Mouse (Mus musculus) right cerebral cortex, adult 18-20 months (tissue): ENCODE results near the gene Spns1.

Experiments used
- DNase-seq: peaks from one replicate; pipeline ENCODE4 v3.0.0; 2022; ENCODE audit warnings: mixed read lengths

The Spns1 gene

DNA sequence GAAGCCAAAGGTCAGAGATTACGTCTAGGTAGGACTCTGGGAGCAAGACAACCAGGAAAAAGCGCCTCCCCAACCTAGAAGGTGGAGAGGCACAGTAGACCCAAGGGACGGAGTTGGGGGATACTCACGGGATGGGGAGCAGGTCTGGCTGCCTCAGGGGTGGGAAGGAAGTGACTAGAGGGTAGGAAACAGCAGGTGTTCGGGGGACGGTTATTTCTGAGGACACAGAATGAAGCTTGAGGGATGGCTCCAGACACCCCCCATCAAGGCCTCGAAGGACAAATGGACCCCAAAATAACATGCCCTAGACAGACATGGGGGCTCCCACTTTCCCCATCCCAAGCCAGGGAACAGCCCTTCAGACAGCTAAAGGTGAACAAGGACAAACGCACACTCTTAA, 8.9 kb downstream of the Spns1 start:
- DNase-seq = no peak

DNA sequence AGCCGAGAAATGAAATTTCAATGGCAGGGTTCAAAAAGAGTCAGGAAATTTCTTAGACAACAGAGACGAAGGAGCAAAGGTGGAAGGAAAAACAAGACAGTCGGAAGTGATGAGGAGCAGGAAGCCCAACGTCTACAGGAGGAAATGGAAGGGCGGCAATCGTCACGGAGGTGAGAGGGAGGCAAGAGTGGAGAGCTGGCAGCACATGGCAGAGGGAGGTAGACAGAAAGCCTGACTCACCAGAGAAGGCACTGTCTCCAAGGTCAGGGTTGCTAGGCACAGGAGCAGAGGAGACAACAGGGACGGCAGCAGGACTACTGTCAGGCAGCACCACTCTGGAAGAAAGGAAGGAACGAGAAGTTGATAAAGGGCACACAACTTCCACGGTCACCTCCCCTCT, 9.6 kb downstream of the Spns1 start:
- DNase-seq = no peak

DNA sequence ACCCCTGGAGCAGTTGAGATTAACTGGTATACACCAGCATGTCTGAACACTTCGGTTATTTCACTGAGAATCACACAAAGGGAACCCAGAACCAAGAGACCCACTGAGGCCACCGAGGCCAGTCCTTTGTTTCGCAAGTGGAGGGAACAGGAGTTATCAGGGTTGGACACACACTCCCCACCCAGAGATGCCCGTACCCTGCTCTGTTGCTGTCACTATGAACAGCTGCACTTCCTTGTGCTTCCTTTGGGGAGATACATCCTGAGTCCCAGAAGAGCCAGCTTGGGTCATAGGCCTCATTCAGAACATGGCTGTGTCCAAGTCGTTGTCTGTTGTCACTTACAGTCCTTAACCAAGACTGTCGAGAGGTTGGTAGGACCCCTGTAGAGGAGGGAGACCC, 14.2 kb downstream of the Spns1 start:
- DNase-seq = no peak

DNA sequence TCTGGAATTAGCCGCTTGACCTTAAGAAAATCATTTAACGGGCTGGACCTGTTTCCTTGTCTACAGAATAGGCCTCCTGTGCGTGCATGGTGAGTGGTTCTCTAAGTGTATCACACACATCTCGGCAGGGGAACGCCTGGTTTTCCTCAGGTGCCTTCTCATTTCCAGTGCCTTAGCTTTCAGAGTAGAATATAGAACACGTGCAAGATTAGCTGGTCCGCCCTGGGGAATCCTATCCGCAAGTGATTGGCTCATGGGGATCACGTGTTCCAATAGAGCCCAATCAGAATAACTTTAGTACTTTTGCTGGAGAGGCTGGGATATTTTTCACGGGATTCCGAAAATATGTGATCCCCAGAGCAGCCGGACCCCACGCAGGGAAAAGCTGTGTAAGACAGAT, 18.2 kb downstream of the Spns1 start:
- no peak for DNase-seq

DNA sequence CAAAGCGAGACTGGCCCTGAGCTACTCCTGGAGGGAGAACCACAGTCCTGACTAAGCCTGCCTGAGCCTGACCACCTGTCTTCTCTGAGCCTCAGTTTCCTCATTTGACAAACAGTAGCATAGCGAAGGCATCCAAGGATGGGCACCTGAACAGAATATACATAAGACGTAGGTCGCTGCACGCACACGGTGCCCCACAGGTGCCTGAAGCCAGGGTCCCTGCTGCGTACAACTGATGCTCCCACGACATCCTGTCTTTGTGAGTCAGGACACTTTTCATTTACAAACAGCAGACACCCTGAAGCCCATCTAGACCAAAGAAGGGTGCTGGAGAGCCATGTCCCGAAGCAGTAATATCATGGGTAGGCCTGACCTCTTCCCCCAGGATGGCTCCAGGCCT, 18.8 kb downstream of the Spns1 start:
- no peak for DNase-seq

DNA sequence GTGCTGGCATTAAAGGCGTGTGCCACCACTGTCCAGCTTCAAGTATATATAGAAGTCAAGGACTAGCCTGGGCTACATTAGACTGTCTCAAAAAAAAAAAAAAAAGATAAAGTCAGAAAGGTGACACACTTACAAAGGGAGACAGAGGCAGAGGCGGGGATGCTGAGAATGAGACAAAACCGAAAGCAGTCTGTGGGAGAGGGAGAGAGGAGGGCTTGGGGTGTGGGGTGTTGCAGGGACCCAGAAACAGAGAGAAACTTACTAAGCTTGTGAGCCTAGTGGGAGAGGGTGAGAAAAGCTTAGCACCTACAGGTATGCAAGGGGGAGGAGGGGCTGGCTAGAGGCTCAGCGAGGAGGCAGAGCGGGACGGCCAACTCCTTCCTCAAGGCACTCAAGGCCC, 19.4 kb downstream of the Spns1 start:
- no peak for DNase-seq

DNA sequence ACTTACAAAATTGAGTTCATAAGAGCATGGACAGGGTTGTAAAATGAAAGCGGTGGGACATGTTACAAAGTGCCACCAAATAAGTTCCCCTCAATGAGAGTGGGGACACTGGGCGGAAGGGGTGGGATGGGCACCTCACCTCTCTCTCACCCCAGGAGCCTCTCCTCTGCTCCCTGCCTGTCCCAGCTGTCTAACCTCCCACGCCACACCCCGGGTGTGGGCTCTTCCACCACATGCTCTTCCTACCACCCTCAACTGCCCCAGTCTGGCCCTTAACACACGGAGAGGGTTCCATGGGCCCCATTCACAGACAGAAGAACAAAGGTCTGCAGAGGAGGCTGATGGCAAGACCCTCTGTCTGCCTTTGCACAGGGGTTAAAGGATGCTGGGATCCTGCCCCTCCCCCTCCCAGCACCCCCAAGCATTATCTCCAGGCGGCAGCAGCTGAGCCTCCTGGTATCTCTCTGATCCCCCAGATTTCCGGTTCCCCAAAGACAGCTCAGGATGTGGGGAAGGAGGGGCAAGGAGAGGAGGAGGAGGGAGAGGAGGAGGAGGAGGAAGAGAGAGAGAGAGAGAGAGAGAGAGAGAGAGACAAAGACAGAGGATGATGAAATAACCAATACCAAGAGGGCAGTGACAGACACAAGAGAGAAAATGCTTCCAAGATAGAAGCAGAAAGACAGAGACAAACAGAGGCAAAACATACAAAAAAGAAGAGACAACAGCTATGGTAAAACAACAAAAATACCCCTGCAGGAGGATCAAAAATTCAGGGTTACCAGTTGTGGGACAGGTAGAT, 20.3 kb downstream of the Spns1 start:
- DNase-seq = no peak

DNA sequence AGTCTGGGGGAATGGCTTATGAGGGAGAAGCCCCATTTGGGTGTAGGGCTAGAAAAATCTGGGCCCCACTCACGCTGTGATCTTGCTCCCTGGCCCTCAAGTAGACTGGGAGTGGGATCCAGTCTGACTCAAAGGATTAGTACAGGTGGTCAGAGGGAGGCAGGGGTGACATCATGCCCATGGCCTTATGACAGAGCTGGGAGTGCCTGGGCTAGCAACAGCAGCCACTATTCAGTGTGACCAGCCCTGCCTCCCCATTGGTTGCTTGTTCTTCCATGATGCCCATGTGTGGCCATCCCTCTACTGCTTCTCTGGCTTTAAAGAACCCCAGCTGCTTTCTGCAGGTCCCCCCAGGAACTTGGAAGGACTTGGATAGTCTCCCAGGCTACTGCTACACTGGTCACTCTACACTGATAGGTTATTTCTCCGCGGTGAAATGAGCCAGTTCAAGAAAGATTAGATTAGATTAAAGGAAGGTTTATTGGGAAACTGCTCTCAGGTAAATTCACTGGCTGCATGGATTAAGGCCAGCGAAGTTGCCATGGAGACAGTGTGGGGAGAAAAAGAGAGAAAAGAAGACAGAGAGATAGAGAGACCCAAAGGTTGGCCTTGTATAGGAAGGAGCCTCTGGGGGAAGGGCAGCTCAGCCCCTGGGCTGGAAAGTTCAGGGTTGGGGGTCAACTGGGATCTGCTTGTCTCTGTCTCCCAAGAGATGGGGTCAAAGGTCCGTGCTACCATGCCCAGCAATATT, 21.2 kb downstream of the Spns1 start:
- no peak for DNase-seq

DNA sequence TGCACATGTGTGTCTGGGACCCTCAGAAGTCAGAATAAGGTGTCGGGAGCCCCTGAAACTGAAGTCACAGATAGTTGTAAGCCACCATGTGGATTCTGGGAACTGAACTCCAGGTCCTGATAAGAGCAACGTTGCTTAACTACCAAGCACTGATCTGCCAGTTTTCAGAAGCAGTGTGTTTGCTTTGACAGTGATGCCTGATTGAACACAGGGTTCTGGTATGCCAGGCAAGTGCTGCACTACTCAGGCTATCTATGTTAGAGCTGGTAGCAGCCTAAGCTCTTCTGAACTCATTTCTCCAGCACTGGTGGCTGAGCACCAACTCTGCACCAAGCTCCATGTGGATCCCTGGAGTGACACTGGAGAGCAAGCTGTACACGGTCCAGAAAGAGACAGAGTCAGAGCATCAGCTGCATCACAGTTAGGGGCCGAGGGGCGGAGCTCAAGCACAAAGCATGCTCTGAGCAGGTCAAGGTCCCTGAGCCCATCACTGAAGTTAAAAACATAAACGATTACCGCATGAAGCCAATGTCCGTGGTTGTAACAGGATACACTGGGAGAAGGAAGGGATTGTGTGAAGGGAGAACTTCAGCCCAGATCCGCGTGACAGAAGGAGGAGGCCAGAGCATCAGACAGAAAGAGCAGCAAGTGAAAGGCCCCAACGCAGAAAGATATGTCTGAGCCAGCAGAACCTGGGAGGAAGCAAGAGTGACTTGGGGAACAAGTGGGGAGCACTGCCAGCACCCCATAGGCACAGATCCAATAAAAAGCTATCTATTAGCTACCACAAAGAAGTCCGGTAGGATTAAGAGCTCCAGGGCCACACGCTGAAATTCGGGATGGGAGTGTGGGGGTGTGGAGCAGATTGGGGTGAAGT, 22.3 kb downstream of the Spns1 start:
- no peak for DNase-seq

DNA sequence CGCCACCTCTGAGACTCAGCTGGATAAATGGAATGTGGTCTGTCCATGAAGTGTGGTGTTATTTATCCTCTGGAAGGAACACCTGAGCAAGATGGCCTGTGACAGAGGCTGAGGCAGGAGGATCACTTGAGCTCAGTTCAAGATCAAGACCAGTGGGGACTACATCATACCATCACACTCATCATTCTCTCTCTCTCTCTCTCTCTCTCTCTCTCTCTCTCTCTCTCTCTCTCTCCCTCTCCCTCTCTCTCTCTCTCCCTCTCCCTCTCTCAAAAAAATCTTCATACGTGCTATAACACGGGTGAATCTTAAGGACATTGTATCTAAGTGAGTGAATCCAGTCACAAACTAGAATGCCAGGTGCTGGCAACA, 23.3 kb downstream of the Spns1 start:
- DNase-seq = no peak

DNA sequence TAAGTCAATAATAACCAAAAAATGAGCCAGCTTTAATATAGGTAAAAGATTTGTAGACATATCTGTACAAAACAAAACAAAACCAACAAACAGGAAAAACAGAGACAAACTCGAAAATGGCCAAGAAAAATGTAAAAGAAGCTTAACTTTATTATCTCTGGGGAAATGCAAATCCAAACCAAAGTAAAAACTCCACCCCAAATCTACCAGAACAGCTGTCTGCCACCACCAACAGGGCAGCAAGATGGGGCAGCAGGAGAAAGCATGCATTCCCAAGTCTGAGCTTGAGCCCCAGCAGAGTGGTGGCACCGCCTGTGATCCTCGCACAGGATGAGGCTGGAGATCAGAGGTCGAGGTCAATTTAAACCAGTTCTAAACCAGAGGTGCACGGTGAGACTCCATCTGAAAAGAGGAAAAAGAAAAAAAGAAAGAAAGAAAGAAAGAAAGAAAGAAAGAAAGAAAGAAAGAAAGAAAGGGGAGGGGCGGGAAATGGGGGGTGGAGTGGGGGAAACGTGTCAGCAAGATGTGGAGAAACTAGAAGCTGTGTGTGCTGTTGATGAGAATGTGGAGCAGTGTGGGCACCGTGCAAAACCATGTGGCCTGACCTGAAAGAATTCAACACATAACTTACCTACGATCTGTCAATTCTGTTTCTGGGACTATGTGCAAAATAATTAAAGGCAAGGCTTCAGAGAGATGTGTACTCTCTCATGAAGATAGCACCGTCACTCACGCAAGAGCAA, 23.8 kb downstream of the Spns1 start:
- no peak for DNase-seq

DNA sequence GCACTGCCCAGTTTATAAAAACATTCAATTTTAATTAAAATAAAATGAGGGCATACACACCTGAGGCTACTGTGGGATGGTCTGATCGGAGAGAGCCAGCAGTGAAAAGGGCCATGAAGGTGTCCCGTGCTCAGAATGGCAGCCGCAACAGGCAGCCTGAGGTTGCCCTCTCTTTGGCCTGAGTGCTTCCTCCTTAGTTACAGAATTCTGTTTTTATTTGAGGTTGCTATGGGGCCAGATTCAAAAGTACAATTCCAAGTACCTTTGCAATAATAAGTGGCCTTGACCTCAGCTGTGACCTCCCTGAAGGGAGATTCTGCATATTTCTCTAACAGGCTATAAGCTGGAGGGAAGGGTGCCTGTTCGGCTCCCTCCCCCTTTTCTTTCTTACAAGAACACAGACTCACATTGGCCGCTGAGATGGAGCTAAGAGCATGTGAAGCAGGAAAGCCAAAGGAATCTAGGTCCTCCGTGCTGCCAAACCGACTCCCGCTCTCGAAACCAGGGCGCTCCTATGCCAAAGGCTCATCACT, 25.8 kb downstream of the Spns1 start:
- no peak for DNase-seq

DNA sequence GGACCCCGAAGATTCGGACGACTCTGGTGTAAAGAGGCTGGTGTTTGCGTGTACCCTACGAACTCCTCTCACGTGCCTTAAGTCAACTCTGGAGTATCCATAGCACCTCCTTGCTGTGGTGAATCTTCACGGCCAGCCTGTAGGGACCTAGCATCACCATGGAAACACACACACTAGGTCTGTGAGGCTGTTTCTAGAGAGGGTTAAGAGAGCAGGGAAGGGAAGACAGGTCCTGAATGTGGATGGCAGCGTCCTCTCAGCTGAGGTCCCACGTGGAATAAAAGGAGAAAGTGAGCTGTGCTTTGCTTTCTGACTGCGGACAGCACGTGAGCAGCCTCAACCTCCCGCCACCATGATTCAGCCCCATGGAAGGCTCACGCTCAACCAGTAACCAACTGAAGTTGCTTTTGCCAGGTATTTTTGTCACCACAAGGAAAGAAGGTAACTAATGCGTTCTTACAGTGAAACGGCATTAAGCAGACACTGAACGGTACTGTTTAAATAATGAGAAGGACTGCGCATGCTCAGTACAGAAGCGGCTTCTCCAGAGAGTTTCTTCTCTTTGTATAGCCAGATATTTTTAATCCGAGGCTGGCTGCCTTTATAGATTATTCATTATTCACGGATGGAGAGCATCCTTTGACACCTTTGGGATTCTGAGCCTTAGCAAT, 26.4 kb downstream of the Spns1 start:
- DNase-seq = no peak

DNA sequence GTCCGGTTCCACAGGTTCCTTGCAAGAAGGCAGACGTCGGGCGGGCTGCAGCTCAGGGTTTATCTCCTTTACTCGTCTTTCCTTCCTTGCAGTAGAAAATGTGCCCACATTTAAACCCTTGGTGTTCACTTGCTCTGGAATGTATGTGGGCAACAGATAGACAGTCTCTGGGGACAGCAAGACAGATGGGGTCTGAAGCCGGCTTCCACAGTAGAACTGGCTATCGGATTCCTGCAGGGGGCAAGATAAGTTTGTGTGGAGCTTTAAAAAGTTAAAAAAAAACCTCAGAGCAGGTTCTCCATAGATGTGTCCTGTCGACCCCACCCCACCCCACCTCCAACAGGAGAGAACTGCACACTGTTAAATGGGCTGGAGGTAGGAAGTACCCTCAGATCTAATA, 29.0 kb downstream of the Spns1 start:
- no peak for DNase-seq

DNA sequence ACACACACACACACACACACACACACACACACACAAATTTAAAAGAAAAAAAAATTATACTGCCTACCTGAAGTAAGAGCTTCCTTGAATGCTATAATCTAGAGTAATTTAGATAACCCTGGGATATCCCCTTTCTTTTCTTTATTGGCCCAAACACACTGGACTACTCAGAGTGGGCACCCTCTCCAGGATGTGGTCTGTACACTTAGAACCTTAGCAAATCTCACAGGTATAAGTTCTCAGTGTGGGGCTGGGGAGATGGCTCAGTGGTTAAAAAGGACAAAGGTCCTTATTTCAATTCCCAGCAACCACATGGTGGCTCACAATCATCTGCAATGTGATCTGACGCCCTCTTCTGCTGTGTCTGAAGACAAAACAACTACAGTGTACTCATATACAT, 30.2 kb downstream of the Spns1 start:
- no peak for DNase-seq

DNA sequence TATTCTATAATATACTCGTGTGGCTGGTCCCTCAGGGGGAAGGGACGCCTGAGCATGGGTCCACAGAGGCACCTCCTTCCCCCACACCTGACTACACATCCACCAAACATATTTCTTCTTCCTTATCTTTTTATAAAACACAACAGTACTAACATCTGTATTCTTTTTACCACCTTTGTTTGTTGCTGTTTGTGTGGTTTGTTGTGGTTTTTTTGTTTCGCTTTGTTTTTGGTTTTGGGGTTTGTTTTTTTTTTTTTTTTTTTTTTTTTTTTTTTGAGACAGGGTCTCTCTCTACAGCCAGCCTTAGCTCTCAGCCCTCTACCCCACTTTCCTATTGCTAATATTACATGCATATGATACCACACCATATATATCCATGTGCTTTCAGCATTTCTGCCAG, 31.3 kb downstream of the Spns1 start:
- no peak for DNase-seq

DNA sequence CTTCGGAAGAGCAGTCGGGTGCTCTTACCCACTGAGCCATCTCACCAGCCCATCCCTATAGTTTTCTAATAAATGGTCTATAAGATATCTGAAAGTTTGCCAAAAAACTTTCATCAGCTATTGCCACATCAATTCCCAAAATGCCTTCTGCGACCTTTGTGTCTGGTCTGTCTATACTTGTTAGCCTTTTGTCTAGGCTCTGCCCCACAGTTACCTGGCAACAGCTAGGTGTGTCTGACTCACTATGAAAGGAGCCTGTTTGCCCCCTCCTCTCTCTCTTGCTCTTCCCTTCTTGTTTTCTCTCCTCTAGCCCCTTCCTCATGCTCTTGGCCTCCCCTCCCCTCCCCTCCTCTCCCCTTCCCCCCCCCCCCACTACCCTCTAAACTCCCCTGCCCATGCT, 31.7 kb downstream of the Spns1 start:
- DNase-seq = no peak

DNA sequence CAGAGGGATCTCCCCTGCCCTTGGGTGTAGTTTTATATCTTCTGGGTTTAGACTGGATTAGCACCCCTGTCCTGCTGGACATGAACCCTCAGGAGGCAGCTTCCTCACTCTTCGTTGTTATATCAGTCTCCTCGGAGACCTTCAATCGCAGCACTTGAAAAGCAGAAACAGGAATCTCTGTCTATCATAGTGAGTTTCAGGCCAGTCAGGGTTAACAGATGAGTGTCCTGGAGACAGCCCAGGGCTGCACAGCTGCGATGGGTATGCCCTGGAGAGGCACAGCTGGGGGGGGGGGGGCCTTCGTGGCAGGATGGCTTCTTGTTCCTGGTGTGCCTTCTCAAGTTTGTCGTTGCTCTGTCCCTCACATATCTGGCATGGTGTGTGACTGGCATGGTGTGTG, 36.4 kb downstream of the Spns1 start:
- no peak for DNase-seq

DNA sequence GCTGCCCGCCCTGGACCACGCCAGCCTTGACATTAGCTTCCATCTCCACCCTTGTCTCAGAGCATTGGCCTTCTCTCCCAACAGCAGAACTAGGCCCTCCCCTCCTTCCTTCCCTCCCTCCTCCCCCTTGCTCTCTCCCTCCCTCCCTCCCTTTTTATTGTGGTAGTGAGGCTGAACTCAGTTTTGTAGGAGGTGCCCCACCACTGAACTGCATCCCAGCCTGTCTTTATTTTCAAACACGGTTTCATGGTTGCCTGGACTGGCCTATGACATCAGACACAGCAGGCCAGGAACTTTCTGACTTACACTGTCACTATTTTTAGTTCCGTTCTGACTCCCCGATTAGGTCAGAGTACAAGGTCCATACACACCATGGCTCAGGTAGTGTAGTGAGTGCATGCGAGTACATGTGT, 37.0 kb downstream of the Spns1 start:
- no peak for DNase-seq

DNA sequence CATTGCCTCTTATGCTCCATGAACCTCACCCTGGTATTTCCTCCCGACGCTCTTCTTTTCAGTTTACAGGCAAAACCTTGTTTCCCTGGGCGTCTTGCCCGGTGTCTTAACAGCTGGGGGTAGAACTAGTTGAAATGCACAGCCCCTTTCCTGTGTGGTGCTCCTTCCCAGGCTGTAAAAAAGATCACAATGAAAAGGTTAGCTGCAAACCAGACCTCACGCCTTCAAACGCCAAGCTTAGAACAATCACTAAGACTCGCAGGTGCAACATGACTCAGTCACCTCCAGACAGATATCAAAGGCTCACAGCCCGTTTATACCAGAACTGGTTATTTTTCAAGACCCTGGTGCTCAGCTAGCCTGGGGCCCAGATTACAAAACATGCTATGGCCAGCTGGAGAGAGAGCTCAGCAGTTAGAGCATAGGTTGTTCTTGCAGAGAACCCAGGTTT, 37.7 kb downstream of the Spns1 start:
- no peak for DNase-seq

DNA sequence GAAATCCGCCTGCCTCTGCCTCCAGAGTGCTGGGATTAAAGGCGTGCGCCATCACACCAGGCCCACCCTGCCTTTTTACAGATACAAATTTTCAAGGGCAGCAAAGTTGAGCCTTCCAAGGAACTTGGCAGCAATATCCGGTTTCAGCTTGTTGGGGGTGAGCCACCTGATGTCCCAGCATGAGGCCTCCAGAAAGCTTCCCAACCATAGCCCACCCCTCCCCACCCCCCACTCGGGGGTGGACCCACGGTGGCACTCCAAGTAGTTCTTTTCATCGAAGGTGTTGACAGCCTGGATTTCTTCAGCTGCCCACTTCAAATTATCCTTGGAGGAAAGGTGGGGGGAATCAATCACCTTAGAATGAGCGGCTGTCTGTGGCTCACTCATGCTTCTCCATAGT, 38.3 kb downstream of the Spns1 start:
- no peak for DNase-seq

DNA sequence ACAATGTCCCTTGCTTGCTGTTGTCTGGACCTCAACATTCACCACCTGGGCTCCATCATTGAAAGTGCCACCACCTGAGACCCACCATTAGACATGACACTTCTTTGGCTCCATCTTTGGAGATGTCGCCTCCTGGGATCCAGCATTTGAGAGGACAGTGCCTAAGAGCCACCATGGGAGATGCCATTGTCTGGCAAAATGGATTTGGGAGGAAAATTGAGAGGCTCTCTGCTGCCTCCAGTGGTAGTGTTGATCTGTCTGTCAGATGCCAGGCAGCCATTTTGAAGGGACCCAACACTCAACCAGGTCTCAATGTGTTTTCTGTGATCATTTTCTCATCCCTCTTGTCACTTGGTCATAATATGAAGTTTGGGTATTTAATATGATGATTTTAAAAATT, 41.7 kb downstream of the Spns1 start:
- DNase-seq = no peak
